Mouse (Mus musculus): Measurements from ENCODE around the gene Slc48a1. TPM values are rescaled to one million over a fixed set of nuclear protein-coding genes. Genes with fewer than 3 reads are reported as not detected.

Slc48a1 gene
- total and polyA plus RNA-seq, 2 experiments from 2014 or later: 78.8 to 152 TPM

GRCm38 (mm10) chr15:97831242-97831986 lies 53.1 kb downstream of the Slc48a1 start:
- DNase-seq (ENCODE audit: low spot score): peak; percentile 65
- Histone ChIP-seq H3K4me2 (ENCODE audit: low read depth, low read length, poor library complexity, severe bottlenecking) (peak overlapping the region; percentile 88), H3K9me3 (ENCODE audit: low read length) (no peaks in the 10 kb centered on the region), H3K27ac (ENCODE audit: low read depth, low read length) (peak overlapping the region; percentile 97), H3K9ac (replicated peaks; ENCODE audit: low read length, poor library complexity, severe bottlenecking) (peak overlapping the region; percentile 99), H3K4me1 (ENCODE audit: insufficient read depth, low read length) (peaks cover 24% of the 10 kb centered on the region; the same call in 1 of the 2 replicates), H3K27me3 (ENCODE audit: insufficient read depth, low read length) (no peaks in the 10 kb centered on the region), H3K4me3 (ENCODE audit: low read depth, low read length) (peak overlapping the region; percentile 85), H3K36me3 (ENCODE audit: insufficient read depth, low read length) (no peaks in the 10 kb centered on the region)
- peak; percentile 75 for ATAC-seq (ENCODE audit: low FRiP score)
- WGBS: under 1% methylated on average over 76 of the region's 84 CpGs
- no peak; the same call in 1 of the 2 replicates for TF ChIP-seq CTCF (IDR thresholded peaks at IDR 0.05)

GRCm38 (mm10) chr15:97831987-97832640 lies 53.8 kb downstream of the Slc48a1 start:
- peak overlapping the region; percentile 88 for H3K4me2 ChIP-seq (ENCODE audit: low read depth, low read length, poor library complexity, severe bottlenecking)
- no peaks in the 10 kb centered on the region for H3K27me3 ChIP-seq (ENCODE audit: insufficient read depth, low read length)
- DNase-seq (ENCODE audit: low spot score) (no peak), ATAC-seq (ENCODE audit: low FRiP score) (peak; percentile 10; the same call in 1 of the 2 replicates)
- peak overlapping the region; percentile 97 for H3K27ac ChIP-seq (ENCODE audit: low read depth, low read length)
- WGBS: 6% methylated on average over 8 of the region's 10 CpGs
- H3K4me1 ChIP-seq (ENCODE audit: insufficient read depth, low read length): peaks cover 24% of the 10 kb centered on the region; the same call in 1 of the 2 replicates
- H3K36me3 ChIP-seq (ENCODE audit: insufficient read depth, low read length): no peaks in the 10 kb centered on the region
- TF ChIP-seq CTCF (IDR thresholded peaks at IDR 0.05): no peak
- no peaks in the 10 kb centered on the region for H3K9me3 ChIP-seq (ENCODE audit: low read length)
- peak overlapping the region; percentile 99 for H3K9ac ChIP-seq (replicated peaks; ENCODE audit: low read length, poor library complexity, severe bottlenecking)
- peak overlapping the region; percentile 85 for H3K4me3 ChIP-seq (ENCODE audit: low read depth, low read length)

- H3K9ac ChIP-seq (replicated peaks; ENCODE audit: low read length, poor library complexity, severe bottlenecking): no peak overlapping the region
- no peaks in the 10 kb centered on the region for H3K9me3 ChIP-seq (ENCODE audit: low read length)
- no peak overlapping the region for H3K4me3 ChIP-seq (ENCODE audit: low read depth, low read length)
- 57% methylated on average over 9 of the region's 9 CpGs for WGBS
- peaks cover 24% of the 10 kb centered on the region; the same call in 1 of the 2 replicates for H3K4me1 ChIP-seq (ENCODE audit: insufficient read depth, low read length)
- H3K36me3 ChIP-seq (ENCODE audit: insufficient read depth, low read length): no peaks in the 10 kb centered on the region
- H3K4me2 ChIP-seq (ENCODE audit: low read depth, low read length, poor library complexity, severe bottlenecking): no peak overlapping the region
- TF ChIP-seq CTCF (IDR thresholded peaks at IDR 0.05): no peak
- H3K27me3 ChIP-seq (ENCODE audit: insufficient read depth, low read length): no peaks in the 10 kb centered on the region
- no peak overlapping the region for H3K27ac ChIP-seq (ENCODE audit: low read depth, low read length)
- ATAC-seq (ENCODE audit: low FRiP score): no peak
- no peak for DNase-seq (ENCODE audit: low spot score)
These were observed 54.6 kb downstream of the Slc48a1 start for GRCm38 (mm10) chr15:97832764-97833479.

- H3K9me3 ChIP-seq (ENCODE audit: low read length): no peaks in the 10 kb centered on the region
- 40% methylated on average over 17 of the region's 17 CpGs for WGBS
- H3K9ac ChIP-seq (replicated peaks; ENCODE audit: low read length, poor library complexity, severe bottlenecking): no peak overlapping the region
- H3K4me2 ChIP-seq (ENCODE audit: low read depth, low read length, poor library complexity, severe bottlenecking): no peak overlapping the region
- H3K27ac ChIP-seq (ENCODE audit: low read depth, low read length): no peak overlapping the region
- H3K27me3 ChIP-seq (ENCODE audit: insufficient read depth, low read length): no peaks in the 10 kb centered on the region
- no peaks in the 10 kb centered on the region for H3K36me3 ChIP-seq (ENCODE audit: insufficient read depth, low read length)
- H3K4me1 ChIP-seq (ENCODE audit: insufficient read depth, low read length): peaks cover 9% of the 10 kb centered on the region; the same call in 1 of the 2 replicates
- no peak for TF ChIP-seq CTCF (IDR thresholded peaks at IDR 0.05)
- no peak overlapping the region for H3K4me3 ChIP-seq (ENCODE audit: low read depth, low read length)
- ATAC-seq (ENCODE audit: low FRiP score) (no peak), DNase-seq (ENCODE audit: low spot score) (no peak)
These were observed 58.0 kb downstream of the Slc48a1 start for GRCm38 (mm10) chr15:97836153-97836893.

GRCm38 (mm10) chr15:97836894-97837247 lies 58.6 kb downstream of the Slc48a1 start:
- DNase-seq (ENCODE audit: low spot score) (no peak), ATAC-seq (ENCODE audit: low FRiP score) (no peak)
- no peak overlapping the region for H3K9ac ChIP-seq (replicated peaks; ENCODE audit: low read length, poor library complexity, severe bottlenecking)
- H3K4me3 ChIP-seq (ENCODE audit: low read depth, low read length): no peak overlapping the region
- H3K4me2 ChIP-seq (ENCODE audit: low read depth, low read length, poor library complexity, severe bottlenecking): no peak overlapping the region
- no peak overlapping the region for H3K27ac ChIP-seq (ENCODE audit: low read depth, low read length)
- TF ChIP-seq CTCF (IDR thresholded peaks at IDR 0.05): no peak
- peaks cover 9% of the 10 kb centered on the region; the same call in 1 of the 2 replicates for H3K4me1 ChIP-seq (ENCODE audit: insufficient read depth, low read length)
- no peaks in the 10 kb centered on the region for H3K27me3 ChIP-seq (ENCODE audit: insufficient read depth, low read length)
- H3K9me3 ChIP-seq (ENCODE audit: low read length): no peaks in the 10 kb centered on the region
- H3K36me3 ChIP-seq (ENCODE audit: insufficient read depth, low read length): no peaks in the 10 kb centered on the region
- WGBS: 61% methylated on average over 8 of the region's 8 CpGs
